Mouse (Mus musculus) heart, postnatal 36 days (tissue): Measurements from ENCODE around the gene Mettl24. TPM values are rescaled to one million over a fixed set of nuclear protein-coding genes. Genes with fewer than 3 reads are reported as not detected.
A peak's percentile ranks its signal among the peaks of the same experiment; 100 is the strongest.
"Not testable (repeated sequence)": the region's sequence is repeated elsewhere in the genome, so short reads cannot be mapped to it uniquely, and the experiment has no call there.

Source experiments
- DNase-seq, 2 experiments: peaks; one replicate each; pipeline ENCODE4 v3.0.0; 2021 to 2022
- intact Hi-C: fragments of 180-260 bp; cut with DNase I; formaldehyde crosslinking; loops from one replicate; pipeline ENCODE4 v1.15.1; 2025
- total RNA-seq, 2 experiments: library from RNA; stranded (reverse); gene quantifications; 2 replicates each; pipeline ENCODE4 v1.2.3; 2021

Mettl24 gene
- total RNA-seq, 2 experiments from 2014 or later, result 1.1 to 1.4 TPM

DNA sequence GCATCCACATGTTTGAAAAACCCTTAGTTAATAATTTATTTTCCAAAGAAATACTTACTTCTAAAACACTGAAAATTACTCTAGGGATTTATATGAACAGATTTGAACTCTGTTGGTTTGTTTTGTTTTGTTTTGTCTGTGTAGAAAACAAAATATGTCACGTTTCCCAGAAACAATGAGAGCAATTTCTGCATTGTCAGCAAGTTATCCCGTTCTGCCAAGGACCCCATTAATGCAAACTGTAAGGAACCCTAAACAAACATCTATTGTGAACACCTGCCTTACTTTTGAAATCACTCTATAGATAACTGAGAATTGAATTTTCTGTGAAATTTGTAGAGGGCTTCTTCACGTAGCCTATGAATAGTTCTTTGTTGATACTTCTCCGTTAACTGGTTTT lies 95.4 kb downstream of the Mettl24 start:
- intact Hi-C loops, result no loop called here
- no peak for DNase-seq

DNA sequence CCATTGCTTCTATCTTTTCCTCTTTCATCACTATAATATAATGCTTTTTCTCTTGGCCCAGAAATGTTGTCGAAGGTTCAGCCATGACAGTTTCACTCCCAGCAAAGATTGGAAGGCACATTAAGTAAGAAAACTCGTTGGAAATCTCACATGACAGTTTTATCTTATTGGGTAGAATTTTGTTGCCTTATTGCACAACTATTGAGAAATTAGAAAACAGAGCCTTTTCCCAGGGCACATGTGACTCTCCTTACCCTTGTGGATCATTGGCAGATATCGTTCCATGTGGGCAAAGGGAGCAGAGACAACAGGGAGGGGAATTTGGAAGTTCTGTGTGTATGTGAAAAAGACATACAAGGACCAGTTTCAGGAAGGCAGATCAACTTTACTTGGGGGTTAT lies 107.3 kb downstream of the Mettl24 start:
- no peak for DNase-seq
- intact Hi-C loops, result no loop called here

DNA sequence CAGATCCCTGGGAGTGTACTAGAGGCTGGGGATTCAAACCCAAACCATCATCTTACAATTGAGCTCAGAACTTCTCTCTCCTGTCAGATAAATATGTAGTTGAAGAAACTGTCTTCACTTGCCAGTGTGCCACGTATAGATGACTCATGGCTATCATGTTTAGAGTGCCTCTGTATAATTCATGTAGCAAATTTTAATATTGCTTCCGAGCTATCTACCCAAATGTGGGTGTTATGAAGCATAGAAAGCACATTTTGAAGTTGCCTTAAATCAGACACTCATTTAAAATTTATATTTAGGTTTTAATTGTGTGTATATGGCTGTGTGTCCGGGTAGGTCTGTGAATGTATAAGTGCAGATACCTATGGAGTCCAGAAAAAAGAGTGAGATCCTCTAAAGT lies 109.0 kb downstream of the Mettl24 start:
- DNase-seq, result no peak
- intact Hi-C loops, result no loop called here

DNA sequence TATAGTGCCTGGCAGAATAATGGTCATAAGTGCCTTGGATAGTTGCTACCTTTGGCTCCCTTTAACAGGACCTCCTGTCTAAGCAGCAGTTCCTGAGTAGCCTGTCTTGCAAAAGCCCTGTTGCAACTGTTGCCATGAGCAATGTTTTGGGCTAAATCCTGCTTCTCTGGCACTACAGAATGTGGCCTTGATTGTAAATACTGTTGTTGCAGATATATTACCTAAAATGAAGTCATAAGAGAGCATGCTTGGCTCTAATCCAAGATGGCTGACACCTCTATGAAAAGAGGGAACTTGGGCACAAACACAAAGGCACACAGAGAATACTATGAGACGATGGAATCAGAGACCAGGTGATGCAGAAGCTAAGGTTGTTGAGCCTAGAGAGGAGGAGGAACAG lies 122.1 kb downstream of the Mettl24 start:
- DNase-seq, result no peak
- intact Hi-C loops, result no loop called here

DNA sequence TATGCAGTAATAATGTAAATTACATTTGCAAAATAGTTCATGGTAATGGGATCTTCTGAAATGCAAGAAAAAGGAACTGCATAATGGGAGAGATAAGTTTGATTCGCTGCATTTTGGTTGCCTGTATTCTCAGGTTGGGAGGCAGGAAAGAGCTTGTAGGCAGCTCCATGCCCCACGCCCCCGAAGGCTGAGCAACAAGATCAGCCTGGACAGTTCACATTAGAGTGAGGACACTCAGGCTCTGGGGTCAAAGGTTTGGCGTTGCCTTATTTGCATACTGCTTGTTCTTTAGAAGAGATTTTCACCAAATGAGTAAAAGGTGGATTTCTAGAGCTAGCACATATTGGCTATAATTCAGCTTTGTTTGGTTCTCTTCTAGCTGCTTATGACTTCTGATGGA lies 123.1 kb downstream of the Mettl24 start:
- DNase-seq, result no peak
- intact Hi-C loops, result no loop called here

DNA sequence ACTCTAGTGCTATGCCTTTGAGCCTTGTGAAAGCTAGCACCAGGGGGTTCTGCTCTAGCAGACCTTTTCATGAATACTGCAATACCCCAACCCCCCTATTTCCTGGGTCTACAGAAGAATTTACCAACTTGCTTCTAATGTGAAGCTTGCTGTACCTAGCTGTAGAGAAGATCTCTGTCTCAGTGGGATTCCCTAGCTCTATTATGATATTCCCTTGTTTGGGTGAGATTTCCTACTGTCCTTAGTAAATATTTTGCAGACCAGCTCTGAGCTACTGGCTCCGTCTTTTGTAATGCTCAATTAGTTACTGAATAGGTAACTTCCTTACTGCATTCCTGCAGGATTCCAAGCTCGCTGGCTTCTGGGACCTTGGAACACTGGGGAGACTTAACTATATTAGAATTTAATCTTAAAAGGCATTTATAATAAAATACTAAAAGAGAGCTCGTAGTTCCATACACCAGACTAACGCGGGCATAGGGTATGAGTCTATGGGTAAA lies 126.4 kb downstream of the Mettl24 start:
- DNase-seq, intact Hi-C loops: not testable (repeated sequence)

DNA sequence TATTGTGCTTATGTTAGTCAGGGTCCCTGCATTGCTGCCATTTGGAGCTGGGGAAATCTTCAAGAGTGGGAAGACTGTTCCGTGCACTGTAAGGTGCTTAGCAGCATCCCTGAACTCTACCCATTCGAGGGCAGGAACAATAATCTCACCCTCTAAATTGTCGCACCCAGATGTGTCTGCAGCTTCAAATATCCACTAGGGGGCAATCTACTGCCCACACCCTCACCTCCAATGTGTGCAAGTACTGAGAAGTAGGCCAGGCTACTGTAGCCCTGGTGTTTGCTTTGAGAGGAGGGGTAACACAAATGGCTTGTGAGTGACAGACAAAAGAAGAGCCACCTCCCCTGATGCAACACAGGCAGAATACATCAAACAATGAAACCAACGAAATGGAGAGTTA lies 130.5 kb downstream of the Mettl24 start:
- intact Hi-C loops, result no loop called here
- no peak for DNase-seq

DNA sequence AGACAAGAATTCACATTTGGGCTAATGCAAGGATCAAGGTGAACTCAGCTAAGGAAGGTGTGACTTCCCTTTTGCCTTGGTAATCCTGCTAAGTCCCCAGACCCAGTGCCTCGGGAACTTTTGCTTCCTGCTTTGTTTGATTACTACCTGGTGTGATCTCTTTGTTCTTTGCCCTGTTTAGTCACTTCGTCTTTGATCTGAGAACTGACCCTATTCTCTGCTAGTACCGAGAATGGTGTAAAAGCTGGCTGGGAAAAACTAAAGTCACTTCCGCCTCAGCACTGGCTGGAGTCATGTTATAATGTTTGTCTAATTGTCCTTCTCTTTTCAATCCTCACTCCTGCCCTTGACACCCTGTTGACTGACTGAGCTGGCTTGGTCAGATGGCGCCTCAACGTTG lies 133.4 kb downstream of the Mettl24 start:
- intact Hi-C loops, result no loop called here
- no peak for DNase-seq

DNA sequence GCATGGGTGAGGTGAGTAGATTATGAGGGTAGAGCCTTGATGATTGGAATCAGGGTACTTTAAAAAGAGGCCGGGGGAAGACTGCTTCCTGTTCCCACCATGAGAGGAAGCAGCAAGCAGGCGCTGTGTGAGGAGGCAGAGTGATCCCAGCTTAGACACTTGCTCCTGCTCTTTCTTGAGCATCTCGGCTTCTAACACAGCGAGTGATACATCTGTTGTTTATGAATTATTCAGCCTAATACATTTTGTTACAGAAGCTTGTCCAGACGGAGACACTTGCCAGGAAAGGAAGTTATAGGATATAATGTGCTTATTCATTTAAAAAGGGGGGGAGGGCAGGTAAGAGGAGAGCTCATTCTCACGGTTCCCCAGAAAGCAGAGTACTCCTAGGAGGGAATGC lies 142.9 kb downstream of the Mettl24 start:
- intact Hi-C loops, result no loop called here
- no peak for DNase-seq

DNA sequence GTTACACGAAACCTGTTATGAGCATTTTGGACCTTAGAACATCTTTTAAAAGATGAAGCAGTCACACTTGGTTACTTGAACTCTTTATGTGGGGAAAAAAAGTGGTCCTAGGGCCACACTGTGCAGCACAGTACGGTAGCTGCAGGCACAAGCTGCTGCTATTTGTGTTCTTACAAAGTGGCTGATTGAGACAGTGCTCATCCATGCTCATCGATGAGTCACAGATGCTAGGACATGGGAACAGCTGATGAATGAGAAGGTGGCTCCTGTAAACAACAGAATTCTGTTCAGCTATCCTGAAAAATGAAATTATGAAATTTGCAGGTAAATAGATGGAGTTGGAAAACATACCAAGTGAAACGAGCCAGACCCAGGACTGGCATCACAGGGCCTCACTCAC lies 144.6 kb downstream of the Mettl24 start:
- intact Hi-C loops, result no loop called here
- DNase-seq, result no peak

DNA sequence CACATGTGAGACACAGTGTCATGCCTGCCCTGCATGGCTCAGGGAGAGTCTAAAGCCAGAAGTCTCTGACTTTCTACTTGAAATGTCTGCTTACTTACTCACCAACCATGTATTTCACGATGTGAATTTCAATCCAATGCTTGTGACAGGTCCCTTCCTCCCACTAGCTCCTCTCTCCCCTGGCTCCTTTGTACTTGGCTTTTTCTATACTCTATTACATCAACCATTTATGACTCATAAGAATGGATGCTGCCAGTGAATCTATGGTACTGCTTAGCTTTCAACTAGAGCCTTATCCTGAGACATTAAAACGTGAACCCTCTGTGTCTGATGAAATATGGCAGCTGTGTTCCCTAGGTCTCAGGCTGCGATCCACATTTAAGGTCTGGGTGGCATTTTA lies 147.2 kb downstream of the Mettl24 start:
- intact Hi-C loops, result no loop called here
- no peak for DNase-seq

DNA sequence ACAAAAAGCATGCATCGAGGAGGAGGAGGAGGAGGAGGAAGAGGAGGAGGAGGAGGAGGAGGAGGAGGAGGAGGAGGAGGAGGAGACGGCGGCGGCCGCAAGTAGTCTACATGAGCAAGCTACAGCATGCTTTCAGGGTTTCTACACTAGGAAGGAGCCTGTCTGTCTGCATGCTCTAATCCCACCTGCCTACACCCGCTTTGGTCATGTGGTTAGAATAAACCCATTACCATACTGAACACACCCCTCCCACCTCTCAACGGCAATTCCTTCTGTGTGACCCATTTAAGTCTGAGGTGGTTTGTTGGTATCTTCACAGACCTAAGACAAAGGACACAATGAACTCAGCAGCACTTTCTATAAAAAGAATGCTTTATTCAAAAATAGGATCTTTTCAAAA lies 148.2 kb downstream of the Mettl24 start:
- no peak for DNase-seq
- intact Hi-C loops, result no loop called here

DNA sequence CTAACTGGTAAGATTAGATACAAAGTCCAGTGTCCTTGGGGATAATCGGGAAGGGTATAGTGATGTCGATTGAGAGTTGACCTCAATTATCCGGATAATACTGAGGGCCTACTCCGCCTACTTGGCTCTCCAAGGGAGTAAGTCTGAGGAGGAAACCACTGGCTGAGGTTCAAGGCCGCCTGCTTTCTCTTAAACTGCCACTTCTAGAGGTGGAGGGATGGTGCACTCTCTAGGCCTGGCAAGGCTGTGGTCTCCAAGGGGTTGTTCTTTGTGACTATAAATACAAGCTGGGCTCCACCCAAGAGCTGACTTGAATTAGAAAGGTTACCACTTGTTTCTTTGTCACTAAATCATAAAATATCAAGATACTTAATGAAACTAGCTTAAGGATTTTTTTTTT lies 157.0 kb downstream of the Mettl24 start:
- intact Hi-C loops, result no loop called here
- DNase-seq, result peak in 1 of 2 experiments; percentile 8

DNA sequence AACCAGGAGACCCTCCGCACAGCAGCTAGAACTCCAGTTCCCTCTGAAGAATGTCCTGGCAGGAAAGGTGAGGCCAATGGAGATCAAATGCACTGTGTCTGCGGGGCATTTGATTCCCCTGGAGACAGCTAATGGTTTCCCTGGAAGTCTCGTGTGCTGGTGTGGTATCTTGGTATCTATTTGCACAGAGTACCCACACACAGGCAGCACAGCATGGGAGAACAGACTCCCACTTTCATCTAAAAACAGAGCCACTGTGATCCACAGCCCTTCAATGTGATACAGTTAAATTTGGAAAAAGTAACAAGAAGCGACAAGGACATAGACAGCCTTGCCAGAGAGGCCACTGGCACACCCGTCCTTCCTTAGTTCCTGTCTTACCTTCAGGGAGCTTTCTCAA lies 160.8 kb downstream of the Mettl24 start:
- intact Hi-C loops, result no loop called here
- no peak for DNase-seq

DNA sequence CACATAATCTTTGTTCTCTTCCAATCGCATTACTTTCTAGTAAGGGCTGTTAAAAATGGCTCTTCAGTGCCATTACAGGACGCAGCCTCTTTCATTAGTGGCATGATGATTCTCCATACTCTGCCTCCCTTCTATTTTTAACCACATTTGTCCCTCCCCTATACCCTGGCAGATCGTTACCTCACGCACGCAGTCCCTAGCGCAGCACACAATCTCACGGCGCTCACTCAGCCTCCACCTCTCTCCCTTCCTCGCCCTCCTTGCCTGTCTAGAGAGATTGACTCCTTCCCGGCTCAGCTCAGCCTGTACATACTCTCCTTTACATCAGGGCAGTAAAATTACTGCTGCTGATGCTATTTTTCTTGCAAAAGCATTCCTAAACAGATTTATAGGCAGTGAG lies 161.5 kb downstream of the Mettl24 start:
- intact Hi-C loops, result no loop called here
- DNase-seq, result no peak

DNA sequence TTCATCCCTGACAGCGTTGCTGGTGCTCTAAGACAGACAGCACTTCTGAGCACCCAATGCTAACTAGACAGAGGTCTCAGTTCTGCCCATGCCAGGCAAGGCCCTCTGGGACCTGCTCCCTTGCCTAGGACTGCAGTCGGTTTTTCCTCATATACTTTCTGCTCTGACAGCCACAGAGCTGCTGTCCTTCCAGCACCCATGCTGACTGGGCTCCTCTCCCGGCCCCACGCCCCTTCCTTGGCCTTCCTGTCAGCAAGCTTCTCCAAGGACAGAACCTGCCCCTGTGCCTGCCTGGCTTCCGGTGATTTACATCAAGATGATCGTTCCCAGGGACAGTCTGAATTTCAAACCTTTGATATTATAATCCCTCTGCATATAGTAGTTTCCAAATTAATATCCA lies 162.5 kb downstream of the Mettl24 start:
- intact Hi-C loops, result no loop called here
- DNase-seq, result no peak

DNA sequence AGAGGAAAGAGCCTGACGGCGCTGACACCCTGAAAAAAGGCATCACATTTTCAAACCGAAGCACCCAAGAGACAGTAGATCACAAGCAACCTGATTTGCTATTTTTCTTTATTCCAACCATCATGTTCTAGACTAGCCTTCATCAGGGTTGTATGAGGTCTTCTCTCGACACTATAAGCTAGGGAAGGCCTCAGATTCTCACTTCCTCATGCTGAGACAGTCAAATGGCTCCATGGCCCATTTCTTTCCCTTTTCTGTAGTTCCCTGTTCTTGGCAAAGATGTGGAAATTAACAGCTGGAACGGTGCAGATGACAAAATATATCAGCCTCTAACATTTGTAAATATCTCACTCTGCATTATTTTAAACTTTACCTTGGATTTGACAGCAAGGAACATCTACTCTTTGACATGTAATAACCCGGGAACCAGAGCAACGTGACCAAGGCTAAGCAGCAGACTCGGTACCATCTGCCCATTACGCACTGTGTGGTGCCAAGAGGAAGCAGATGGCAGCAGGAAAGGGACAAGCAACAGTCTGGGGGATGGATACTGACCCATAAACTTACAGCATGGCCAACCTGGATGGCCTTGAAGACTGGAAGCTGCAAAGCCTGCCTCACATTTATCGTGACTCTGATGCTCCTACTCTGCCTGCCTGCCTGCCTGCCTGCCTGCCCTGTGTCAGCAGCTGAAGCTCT lies 164.2 kb downstream of the Mettl24 start:
- no peak for DNase-seq
- intact Hi-C loops, result no loop called here

DNA sequence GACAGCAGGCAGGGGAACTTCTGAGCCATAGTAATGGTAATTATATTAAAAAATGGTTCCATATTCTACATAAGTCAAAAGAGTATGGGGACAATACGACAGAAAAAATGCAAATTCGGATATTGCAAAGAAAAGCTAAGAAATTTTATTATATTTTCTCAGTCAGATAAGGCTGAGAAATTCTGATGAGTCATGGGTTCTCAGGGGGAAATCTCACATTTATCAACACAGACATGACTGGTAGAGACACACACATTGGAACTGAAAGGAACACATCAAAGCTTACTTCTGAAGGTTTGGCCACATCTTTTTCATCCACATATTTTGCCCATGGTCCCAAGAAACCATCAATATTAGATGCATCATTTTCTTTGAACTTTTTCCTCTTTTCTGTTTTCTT lies 167.6 kb downstream of the Mettl24 start:
- no peak for DNase-seq
- intact Hi-C loops, result no loop called here

DNA sequence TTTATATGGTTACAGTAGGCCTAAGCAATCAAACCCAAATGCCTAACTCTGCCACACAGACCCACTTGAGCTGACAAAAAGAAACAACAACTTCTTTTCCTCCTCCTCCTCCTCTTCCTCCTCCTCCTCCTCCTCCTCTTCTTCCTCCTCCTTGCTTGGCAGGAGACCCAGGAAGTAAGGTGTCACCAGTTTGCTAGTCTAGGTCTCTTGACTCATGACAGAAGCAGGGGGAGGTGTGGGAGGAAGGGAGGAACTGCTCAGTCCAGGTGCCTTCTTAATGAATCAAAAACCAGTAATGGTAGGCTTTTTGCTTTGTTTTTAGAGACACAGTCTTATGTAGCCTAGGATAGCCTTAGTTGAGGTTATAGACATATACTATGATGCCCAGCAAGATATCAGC lies 168.1 kb downstream of the Mettl24 start:
- DNase-seq, result no peak

DNA sequence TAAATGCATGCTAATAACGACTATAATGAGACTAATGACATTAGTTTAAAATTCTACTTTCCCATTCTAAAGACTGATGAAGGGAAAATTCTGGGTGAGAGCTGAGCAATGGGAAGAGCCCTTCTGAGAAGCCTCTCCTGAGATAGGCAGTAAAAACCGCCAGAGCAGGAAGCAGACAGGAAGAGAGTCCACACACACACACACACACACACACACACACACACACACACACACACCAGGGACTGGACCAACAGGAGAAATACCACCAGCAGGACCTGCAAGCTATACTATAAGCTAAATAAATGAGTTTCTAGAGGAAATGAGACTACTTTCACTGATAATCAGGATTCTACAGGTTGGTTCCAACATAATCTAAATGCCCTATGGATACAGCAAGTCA lies 172.5 kb downstream of the Mettl24 start:
- DNase-seq, result no peak
- intact Hi-C loops, result no loop called here

More for the DNA sequence above, 168.1 kb downstream of the Mettl24 start:
- intact Hi-C loops, result no loop called here

DNA sequence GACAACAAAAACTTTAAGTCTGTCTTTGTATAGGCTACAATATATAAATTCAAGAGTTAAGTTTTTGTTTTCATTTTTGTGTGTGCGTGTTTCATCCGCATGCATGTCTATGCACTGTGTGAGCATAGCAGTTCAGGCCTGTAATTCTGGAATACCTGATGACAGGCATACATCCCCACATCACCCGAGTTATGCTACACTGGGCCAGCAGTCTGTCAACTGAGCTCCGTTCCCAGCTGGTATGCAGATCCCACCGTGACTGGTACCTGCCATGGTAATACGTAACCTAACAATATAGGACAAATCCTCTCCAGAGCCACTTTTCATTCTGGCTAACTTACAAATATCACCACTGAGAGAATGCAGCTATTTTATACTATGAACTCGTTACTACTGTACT lies 173.6 kb downstream of the Mettl24 start:
- DNase-seq, result no peak
- intact Hi-C loops, result no loop called here

DNA sequence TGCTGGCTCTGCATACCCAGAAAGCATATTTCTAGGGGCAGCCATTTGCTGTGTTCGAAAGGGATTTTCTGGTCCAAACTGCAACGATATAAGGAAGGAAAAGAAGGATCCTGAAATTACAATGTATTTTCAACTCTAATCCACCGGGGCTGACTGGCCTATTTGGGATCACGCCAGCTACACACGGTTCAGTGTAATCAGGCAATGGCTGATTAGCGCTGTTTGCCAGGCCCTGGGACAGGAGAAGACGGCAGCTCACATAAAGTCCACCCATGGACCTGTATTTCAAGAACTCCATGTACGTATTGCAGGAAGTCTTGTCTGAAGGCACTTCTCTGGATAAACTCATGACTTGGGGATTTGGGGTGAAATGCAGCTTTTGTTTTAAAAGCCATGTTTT lies 174.5 kb downstream of the Mettl24 start:
- intact Hi-C loops, result no loop called here
- no peak for DNase-seq
